Mouse (Mus musculus) testis, adult 2 months (tissue): Measurements from ENCODE around the gene Angpt4.

Experiments used
- CTCF ChIP-seq: fragments of 200-500 bp; IDR thresholded peaks from 2 replicates; pipeline ENCODE4 v1.5.1; 2012; ENCODE audit warnings: low read depth, mild to moderate bottlenecking, inconsistent platforms, low read length, moderate library complexity; ENCODE audit not compliant: control insufficient read depth, insufficient read depth, insufficient replicate concordance
- POLR2A ChIP-seq: fragments of 200-500 bp; IDR thresholded peaks from 2 replicates; pipeline ENCODE4 v1.6.1; 2012; ENCODE audit warnings: low read depth, mild to moderate bottlenecking, inconsistent platforms, low read length, moderate library complexity; ENCODE audit not compliant: control insufficient read depth

- no peak for TF ChIP-seq CTCF
- no peak for TF ChIP-seq POLR2A
These were observed 60.7 kb downstream of the Angpt4 start for GRCm38 (mm10) chr2:151971748-151972147.
